Mouse (Mus musculus): Measurements from ENCODE around the gene Crygf.
"Not testable (repeated sequence)": the region's sequence is repeated elsewhere in the genome, so short reads cannot be mapped to it uniquely, and the experiment has no call there.

Crygf gene

GRCm38 (mm10) chr1:65926294-65926693, at the start of gene Crygf:
Gene Crygf, plus strand, starts transcription at chr1:65926520.
- no peak for DNase-seq

- DNase-seq, result no peak
These were observed 734 bp upstream of the Crygf start for GRCm38 (mm10) chr1:65925361-65926210.

- DNase-seq, result not testable (repeated sequence)
These were observed 376 bp downstream of the Crygf start for GRCm38 (mm10) chr1:65926696-65927095.

- DNase-seq, result no peak
These were observed 3.7 kb downstream of the Crygf start for GRCm38 (mm10) chr1:65930055-65930454.

GRCm38 (mm10) chr1:65932091-65932812, 5.9 kb downstream of the Crygf start:
- DNase-seq, result no peak

Data from right cerebral cortex, postnatal 4 days (tissue).